Comparison of ENCODE assay signal across 19 mouse cellular contexts in the genomic region with DNA sequence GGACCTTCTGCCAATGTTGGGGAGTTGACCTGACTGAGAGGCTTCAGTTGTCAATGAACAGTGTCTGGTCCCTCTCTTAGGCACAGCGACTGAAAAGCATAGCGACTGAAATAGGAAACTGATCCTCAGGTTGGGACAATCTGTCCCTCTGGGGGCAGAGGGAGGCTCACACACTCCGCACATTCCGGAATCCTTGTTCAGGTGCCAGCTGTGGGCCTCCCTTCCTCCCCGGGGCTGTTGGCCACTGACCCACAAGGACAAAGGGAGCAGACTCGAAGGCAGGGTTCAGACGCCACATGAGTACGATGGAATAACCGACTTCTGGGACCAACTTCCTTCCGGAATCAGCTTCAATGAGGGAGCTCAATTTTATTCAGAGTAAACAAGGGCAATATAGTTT. TPM values are rescaled to one million over a fixed set of nuclear protein-coding genes. Genes with fewer than 3 reads are reported as not detected.
"Had no signal": no experiment of that assay in that cellular context is flagged by ENCODE, and none has a peak within 500 bp of the region (broad histone marks: within the 10 kb centered on the region; RNA-seq: fewer than 3 reads in every experiment).

No protein-coding gene starts in this region.

- DNase-seq: lung, embryonic 14.5 days; lung, postnatal 10 days; lung, postnatal 4 days; midbrain, embryonic 14.5 days; retina, postnatal 1 day; right cerebral cortex, adult 18-20 months; right cerebral cortex, postnatal 25 days; right cerebral cortex, postnatal 4 days; spleen, adult 18-20 months; thymus, adult 18-20 months; thymus, postnatal 14 days; thymus, postnatal 36 days had no signal

- H3K27ac ChIP-seq: midbrain, embryonic 10.5 days; midbrain, embryonic 12.5 days; neural tube, embryonic 13.5 days; neural tube, embryonic 15.5 days had no signal

- H3K4me3 ChIP-seq: midbrain, embryonic 10.5 days; midbrain, embryonic 12.5 days; myocyte; neural tube, embryonic 13.5 days; neural tube, embryonic 15.5 days had no signal

RNA-seq across cellular contexts. Expression of gene 4930579F01Rik, which starts 32.0 kb away (rescaled TPM):
- total RNA-seq: megakaryocyte, adult 5-6 weeks; megakaryocyte-erythroid progenitor cell, adult 5-6 weeks had no signal

RNA-seq across cellular contexts. Expression of gene Adh7, which starts 55.9 kb away (rescaled TPM):
- total RNA-seq: megakaryocyte, adult 5-6 weeks; megakaryocyte-erythroid progenitor cell, adult 5-6 weeks had no signal
